Mouse (Mus musculus) cerebellum, postnatal 10 days (tissue): ENCODE data around the gene Gm5089.

Source experiments
- DNase-seq, 2 experiments: peaks; one replicate each; pipeline ENCODE4 v3.0.0; 2021; ENCODE audit warnings: mixed read lengths in 2 of 2

The Gm5089 gene

GRCm38 (mm10) chr14:122450496-122451382 lies at the start of gene Gm5089:
TSS of gene Gm5089 (minus strand) at chr14:122451115.
- peak; percentile 87 to 95 for DNase-seq

DNA sequence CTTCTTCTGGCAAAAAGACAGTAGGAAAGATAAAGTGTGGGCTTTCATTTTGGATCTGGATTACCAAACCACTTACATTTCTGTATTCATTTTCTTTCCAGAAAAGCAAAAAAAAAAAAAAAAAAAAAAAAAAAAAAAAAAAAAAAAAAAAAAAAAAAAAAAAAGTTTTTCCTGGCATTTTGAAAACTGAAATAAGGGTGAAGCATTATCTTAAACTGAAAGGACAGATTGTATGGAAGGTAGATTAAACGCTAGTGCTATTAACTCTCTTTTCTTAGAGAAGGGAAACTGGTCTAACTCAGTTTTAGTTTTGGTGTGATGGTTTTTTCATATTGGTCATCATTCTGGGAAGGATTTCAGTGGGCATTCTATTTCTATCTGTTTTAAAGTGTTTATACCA lies 41.1 kb upstream of the Gm5089 start:
- DNase-seq = no peak

DNA sequence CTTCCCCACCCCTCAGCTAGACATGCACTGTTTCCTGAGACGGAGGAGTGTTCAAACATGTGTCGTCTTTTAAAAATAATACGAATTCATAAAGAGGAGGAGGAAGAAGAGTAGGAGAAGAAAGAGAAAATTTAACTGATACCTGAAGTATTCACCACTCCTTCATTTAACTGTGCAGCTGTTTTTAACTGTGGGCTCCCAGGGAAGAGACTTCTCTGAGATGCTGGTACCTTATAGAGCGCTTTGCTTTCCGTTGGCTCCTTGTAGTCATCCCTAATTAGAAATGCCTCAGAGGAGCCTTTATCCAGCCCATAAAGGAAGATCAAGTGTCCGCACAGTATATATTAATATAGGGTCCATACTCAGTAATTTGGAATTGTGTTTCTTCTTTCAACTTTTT lies 40.6 kb upstream of the Gm5089 start:
- DNase-seq = no peak

DNA sequence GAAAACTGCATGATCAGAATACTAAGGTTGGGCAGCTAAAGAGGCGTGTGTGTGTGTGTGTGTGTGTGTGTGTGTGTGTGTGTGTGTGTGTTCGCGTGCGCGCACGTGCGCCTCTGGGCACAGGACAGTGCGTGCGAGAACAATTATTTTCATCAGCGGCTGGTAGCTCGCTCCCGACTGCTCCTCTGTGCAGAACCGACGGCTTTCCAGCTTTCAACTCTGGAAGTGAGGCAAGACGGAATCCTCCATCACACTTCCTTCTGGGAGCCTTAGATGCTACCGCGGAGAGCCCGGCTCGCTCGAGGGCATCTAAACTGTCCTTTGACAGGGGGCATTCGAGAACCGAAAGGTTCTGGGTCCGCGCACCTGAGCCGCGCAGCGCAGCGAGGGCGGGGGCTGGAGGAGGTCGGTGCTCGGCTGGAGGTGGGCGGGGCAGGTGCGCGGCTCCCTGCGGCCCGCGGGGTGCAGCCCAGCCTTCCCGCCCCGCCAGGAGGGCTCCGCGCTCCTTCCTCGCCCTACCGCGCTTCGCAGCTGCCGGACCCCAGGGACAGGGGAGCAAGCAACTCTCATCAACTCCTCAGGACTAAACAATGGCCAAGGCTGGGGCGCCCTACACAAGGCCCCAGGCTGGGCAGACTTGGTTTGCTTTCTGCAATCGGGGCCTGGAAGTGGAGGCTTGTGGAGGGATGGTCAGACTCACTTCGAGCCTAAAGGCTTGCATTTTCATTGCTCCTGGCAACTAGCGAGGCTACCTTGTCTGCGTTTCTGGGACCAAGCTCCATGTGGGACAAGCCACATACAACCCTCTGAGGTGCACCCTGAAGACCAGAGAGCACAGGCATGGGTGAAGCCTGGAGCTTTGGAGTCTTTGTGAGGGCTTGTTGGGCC lies 39.8 kb upstream of the Gm5089 start, which contains the start of gene Gm10837:
TSS of gene Gm10837 (plus strand) at position 146 of the 888 bp plus-strand sequence.
- DNase-seq = peak; percentile 79

DNA sequence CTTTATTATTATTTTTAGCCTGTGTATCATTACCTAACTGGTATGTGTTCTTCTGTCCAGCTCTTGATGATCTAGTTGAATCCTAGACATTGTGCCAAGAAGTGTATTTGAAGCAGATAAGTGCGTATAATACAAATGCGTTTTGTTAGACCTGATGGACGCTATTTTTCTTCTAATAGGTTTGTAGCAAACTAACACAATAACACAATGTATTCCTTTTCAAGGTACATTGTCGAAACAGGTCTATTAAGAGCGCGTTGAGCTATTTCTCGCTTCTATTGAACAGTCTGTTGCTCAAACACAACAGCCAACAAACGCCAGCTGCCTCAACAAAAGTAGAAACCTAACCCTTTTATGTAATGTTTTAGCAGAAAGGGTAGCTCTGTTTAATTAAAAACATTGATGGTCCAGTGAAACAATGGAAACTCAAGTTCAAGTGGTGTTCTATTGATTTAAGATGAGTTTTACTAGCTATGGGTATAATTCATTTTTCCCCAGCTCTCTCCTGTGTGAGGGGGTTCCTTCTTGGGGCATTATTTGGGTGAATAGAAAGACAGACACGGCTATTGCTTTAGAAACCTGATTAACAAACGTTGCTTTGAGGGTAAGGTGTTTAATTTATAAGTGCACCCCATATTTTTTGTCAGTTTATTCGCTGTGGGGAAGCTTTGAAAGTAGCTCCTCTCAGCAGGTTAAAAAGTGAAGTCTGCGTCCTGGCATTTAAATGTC lies 38.9 kb upstream of the Gm5089 start:
- peak; percentile 41 to 64 for DNase-seq

- peak; percentile 62 to 75 for DNase-seq
Observed at GRCm38 (mm10) chr14:122489041-122489440, 38.1 kb upstream of the Gm5089 start.

- DNase-seq = peak; percentile 46 to 71
Observed at GRCm38 (mm10) chr14:122487366-122487765, 36.5 kb upstream of the Gm5089 start.

DNA sequence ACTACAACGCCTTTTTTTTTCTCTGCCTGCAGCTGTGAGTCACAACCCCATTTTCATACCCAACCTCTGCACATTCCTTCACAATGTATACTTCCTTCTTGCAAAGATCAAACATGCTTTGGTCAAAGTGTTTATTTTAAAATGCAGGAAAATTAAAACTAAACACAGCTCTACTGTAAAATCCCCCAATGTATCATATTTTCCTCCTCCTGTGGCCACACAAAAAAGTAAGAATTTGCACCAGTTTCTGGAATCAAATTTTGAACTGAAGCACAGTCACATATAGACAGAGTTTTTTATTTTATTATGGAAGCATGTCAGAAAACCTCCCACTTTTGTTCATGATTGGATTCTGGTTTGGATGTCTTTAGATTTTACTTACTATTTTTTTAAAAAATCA lies 35.7 kb upstream of the Gm5089 start:
- DNase-seq = peak in 1 of 2 experiments; percentile 44

DNA sequence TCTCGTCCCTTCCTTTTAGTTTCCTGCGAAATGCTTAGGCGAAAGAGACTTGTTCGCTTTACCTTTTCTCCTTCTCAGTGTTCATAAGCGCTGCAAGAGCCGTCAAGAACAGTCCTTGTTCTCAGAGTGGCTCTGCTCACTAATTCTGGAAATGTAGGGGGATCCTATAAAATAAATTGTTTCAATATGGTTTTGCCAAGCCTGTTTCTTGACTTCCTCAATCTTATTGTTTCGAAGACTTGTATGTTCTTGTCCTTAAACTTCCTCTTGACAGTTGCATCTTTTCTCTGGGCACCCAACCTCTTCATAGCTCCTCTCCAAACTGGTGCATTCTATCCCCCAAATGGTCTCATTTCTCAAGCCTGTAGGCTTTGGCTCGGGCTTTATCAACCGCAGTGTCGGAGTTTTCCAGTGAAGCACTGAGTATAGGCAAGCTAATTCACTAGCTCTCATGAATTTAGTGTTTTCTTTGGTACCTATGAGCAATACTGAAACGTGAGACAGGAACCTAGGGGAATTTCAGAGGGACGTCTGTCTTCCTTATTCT lies 34.8 kb upstream of the Gm5089 start:
- DNase-seq = peak; percentile 63 to 76

- peak; percentile 82 for DNase-seq
Observed at GRCm38 (mm10) chr14:122484844-122485551, 34.1 kb upstream of the Gm5089 start.

- DNase-seq = peak; percentile 64 to 75
Observed at GRCm38 (mm10) chr14:122484458-122484843, 33.5 kb upstream of the Gm5089 start.

- DNase-seq = peak; percentile 76 to 81
Observed at GRCm38 (mm10) chr14:122483556-122484421, 32.9 kb upstream of the Gm5089 start.

- DNase-seq = peak in 1 of 2 experiments; percentile 36
Observed at GRCm38 (mm10) chr14:122483024-122483385, 32.1 kb upstream of the Gm5089 start.

DNA sequence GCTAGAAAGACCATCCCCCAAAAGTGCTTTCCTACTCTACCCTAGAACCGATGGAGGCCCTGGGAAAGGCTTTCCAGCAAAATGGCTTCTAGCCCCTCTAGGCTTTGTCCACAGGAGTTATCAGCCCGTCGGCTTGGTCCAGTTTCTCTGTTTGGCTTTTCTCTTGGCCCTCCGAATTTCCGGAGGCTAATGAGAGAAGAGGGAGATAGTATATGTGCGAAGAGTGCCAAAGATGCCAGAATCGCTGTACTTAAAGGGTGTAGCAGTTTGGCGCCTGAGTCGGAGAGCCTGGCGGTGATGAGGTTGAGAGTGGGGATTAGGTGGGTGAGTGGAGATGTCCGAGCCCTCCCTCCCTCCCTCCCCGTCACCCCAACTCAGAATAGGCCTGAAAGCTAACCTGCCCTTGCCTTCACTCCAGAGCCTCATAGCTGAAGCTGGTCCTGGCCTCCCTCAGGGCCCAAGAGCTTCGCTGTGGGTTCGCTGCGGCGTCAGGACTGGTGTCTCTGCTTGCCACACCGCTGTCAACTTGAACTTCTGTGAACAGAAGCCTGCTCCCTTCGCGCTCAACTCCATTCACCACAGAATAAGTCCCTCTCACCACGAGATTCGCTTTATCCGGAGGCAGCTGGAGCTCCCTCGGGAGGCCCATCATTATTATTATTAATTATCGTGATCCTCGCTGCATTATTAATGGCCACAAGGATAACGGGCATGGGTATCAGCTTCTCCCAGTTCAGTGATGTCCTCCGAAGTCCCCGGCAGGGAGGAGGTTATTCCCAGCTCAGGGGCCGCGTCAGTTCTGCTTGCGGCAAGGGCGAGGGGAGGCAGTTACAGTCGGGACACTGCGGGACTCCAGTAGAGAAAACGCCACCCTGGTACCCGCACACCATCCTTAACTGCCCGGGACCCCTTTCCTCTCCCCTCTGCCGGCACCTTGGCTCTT lies 31.4 kb upstream of the Gm5089 start:
- peak; percentile 65 to 75 for DNase-seq

- DNase-seq = peak; percentile 65 to 73
Observed at GRCm38 (mm10) chr14:122481181-122481580, 30.3 kb upstream of the Gm5089 start.

GRCm38 (mm10) chr14:122480355-122480754 lies 29.4 kb upstream of the Gm5089 start:
- DNase-seq = peak; percentile 52 to 73

DNA sequence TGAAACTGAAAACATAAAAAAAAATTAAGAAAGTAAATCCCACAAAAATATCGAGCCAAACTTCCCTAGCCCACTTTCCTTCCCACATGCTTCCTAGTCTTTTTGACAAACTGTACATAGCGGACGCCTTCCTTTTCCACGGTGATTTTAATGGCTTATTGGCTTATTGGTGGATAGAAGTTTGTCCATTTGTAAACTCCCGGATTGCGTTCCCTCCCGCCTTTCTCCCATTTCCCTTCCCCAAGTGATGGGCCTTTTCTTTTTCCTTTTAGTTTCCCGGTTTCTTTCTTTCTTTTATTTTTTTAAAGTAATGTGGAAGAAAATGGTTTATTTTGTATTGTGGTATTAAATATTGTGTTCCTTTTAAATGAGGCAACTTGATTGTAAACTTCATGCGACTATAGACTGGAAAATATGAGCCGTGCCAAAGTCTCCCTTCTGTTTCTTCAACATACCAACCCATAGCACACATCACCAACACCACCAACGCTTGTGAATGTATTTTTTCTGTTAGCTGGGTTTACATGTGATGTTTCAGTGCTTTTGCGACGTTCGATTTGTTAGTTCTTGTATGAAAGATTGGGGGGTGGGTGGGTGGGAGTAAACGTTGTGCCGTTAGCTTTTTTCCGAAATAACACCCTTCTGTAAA lies 28.7 kb upstream of the Gm5089 start:
- DNase-seq = peak; percentile 20 to 46

- DNase-seq = peak; percentile 77 to 82
Observed at GRCm38 (mm10) chr14:122478574-122479011, 27.7 kb upstream of the Gm5089 start.
